Mouse (Mus musculus) CH12.LX (cell line): Measurements from ENCODE around the gene Snhg11. TPM values are rescaled to one million over a fixed set of nuclear protein-coding genes. Genes with fewer than 3 reads are reported as not detected.

Experiments
- DNase-seq: peaks from one replicate; pipeline ENCODE4 v3.0.0-alpha.2; 2013; ENCODE audit errors: extremely low read depth
- H3K27ac ChIP-seq: 2 replicates; pipeline ENCODE4 v1.5.1; 2012; ENCODE audit warnings: low read depth, mild to moderate bottlenecking, control low read depth, moderate library complexity; ENCODE audit not compliant: insufficient read depth
- H3K27me3 ChIP-seq: replicated peaks from 2 replicates; pipeline ENCODE3; 2012; ENCODE audit warnings: inconsistent platforms
- H3K36me3 ChIP-seq, 2 experiments: replicated peaks in 1 of 2; 2 replicates each; pipeline versions ENCODE3 to v1.6.1; 2012; ENCODE audit warnings: inconsistent platforms in 1 of 2, low read length in 1 of 2, mild to moderate bottlenecking in 1 of 2, mixed read lengths in 1 of 2, moderate library complexity in 1 of 2; ENCODE audit not compliant: control insufficient read depth in 1 of 2, insufficient read depth in 1 of 2
- H3K4me1 ChIP-seq, 2 experiments: 2 replicates each; pipeline ENCODE4 v1.6.1; 2012; ENCODE audit warnings: inconsistent platforms in 1 of 2, moderate library complexity in 1 of 2; ENCODE audit not compliant: insufficient read depth in 2 of 2, control insufficient read depth in 1 of 2
- H3K4me2 ChIP-seq: 2 replicates; pipeline ENCODE4 v1.6.1; 2012; ENCODE audit warnings: low read depth, mild to moderate bottlenecking, control low read depth; ENCODE audit not compliant: poor library complexity, insufficient read depth, severe bottlenecking
- H3K4me3 ChIP-seq, 3 experiments: fragments of 150-350 bp in 1 of 3; sonication (generic) in 1 of 3; replicated peaks in 1 of 3; 2 replicates each; pipeline versions ENCODE3 to v1.5.1; 2011 to 2012; ENCODE audit warnings: low read depth in 2 of 3, low read length in 2 of 3, mild to moderate bottlenecking in 2 of 3, moderate library complexity in 2 of 3, control low read depth in 1 of 3, improper control_type of control experiment in 1 of 3, inconsistent platforms in 1 of 3, mixed read lengths in 1 of 3; ENCODE audit not compliant: poor library complexity in 1 of 3
- H3K79me2 ChIP-seq: replicated peaks from 2 replicates; pipeline ENCODE4 v1.6.1; 2012; ENCODE audit warnings: mild to moderate bottlenecking, moderate library complexity; ENCODE audit not compliant: control insufficient read depth, poor library complexity, insufficient read depth, severe bottlenecking; ENCODE audit errors: extremely low read depth
- H3K9ac ChIP-seq: 2 replicates; pipeline ENCODE4 v1.6.1; 2012; ENCODE audit warnings: low read depth, mild to moderate bottlenecking, control low read depth, moderate library complexity; ENCODE audit not compliant: insufficient read depth
- H3K9me3 ChIP-seq: replicated peaks from 2 replicates; pipeline ENCODE3; 2012; ENCODE audit warnings: low read length, inconsistent platforms, mixed read lengths
- CHD2 ChIP-seq: IDR thresholded peaks from 2 replicates; pipeline ENCODE4 v1.6.1; 2011; ENCODE audit warnings: low read length, improper control_type of control experiment
- CTCF ChIP-seq, 2 experiments: IDR thresholded peaks in 1 of 2; conservative IDR thresholded peaks in 1 of 2; 2 replicates each; pipeline ENCODE4 v1.5.1; 2011 to 2012; ENCODE audit warnings: low read depth in 2 of 2, low read length in 2 of 2, improper control_type of control experiment in 1 of 2, inconsistent platforms in 1 of 2, mild to moderate bottlenecking in 1 of 2, moderate library complexity in 1 of 2
- E2F4 ChIP-seq: IDR thresholded peaks from 2 replicates; pipeline ENCODE4 v1.6.1; 2011; ENCODE audit warnings: low read depth, low read length, improper control_type of control experiment; ENCODE audit not compliant: insufficient replicate concordance
- ELF1 ChIP-seq: IDR thresholded peaks from 2 replicates; pipeline ENCODE4 v1.6.1; 2014; ENCODE audit warnings: low read depth, mild to moderate bottlenecking, inconsistent platforms, low read length, improper control_type of control experiment
- ETS1 ChIP-seq: conservative IDR thresholded peaks from 2 replicates; pipeline ENCODE4 v1.6.1; 2012; ENCODE audit warnings: low read depth, mild to moderate bottlenecking, inconsistent platforms, low read length, improper control_type of control experiment, moderate library complexity
- HCFC1 ChIP-seq: IDR thresholded peaks from 2 replicates; pipeline ENCODE4 v1.6.1; 2012; ENCODE audit warnings: low read depth, mild to moderate bottlenecking, inconsistent platforms, low read length, improper control_type of control experiment
- IRF4 ChIP-seq: IDR thresholded peaks from 2 replicates; pipeline ENCODE4 v1.6.1; 2014; ENCODE audit warnings: low read depth, mild to moderate bottlenecking, inconsistent platforms, low read length, improper control_type of control experiment
- MAFK ChIP-seq: IDR thresholded peaks from 2 replicates; pipeline ENCODE4 v1.6.1; 2011; ENCODE audit warnings: low read length, improper control_type of control experiment; ENCODE audit not compliant: insufficient replicate concordance
- MAX ChIP-seq: IDR thresholded peaks from 2 replicates; pipeline ENCODE4 v1.6.1; 2011; ENCODE audit warnings: low read length, improper control_type of control experiment
- NELFE ChIP-seq: IDR thresholded peaks from 2 replicates; pipeline ENCODE4 v1.6.1; 2011; ENCODE audit warnings: low read depth, low read length, improper control_type of control experiment
- PAX5 ChIP-seq: IDR thresholded peaks from 2 replicates; pipeline ENCODE4 v1.6.1; 2012; ENCODE audit warnings: low read length, inconsistent platforms, mixed read lengths
- POLR2A ChIP-seq: IDR thresholded peaks from 2 replicates; pipeline ENCODE4 v1.6.1; 2011; ENCODE audit warnings: low read depth, mild to moderate bottlenecking, improper control_type of control experiment, low read length
- RCOR1 ChIP-seq: conservative IDR thresholded peaks from 2 replicates; pipeline ENCODE4 v1.6.1; 2012; ENCODE audit warnings: low read depth, mild to moderate bottlenecking, inconsistent platforms, low read length, improper control_type of control experiment
- SMC3 ChIP-seq: IDR thresholded peaks from 2 replicates; pipeline ENCODE4 v1.6.1; 2011; ENCODE audit warnings: low read depth, low read length, improper control_type of control experiment
- TCF12 ChIP-seq: IDR thresholded peaks from 2 replicates; pipeline ENCODE4 v1.6.1; 2014; ENCODE audit warnings: low read depth, mild to moderate bottlenecking, inconsistent platforms, low read length, improper control_type of control experiment
- UBTF ChIP-seq: IDR thresholded peaks from 2 replicates; pipeline ENCODE4 v1.6.1; 2012; ENCODE audit warnings: low read depth, mild to moderate bottlenecking, inconsistent platforms, low read length, improper control_type of control experiment, moderate library complexity
- USF1 ChIP-seq: IDR thresholded peaks from 2 replicates; pipeline ENCODE4 v1.6.1; 2014; ENCODE audit warnings: low read depth, mild to moderate bottlenecking, inconsistent platforms, low read length, improper control_type of control experiment
- USF2 ChIP-seq: conservative IDR thresholded peaks from 2 replicates; pipeline ENCODE4 v1.6.1; 2011; ENCODE audit warnings: low read depth, low read length, improper control_type of control experiment
- ZMIZ1 ChIP-seq: IDR thresholded peaks from 2 replicates; pipeline ENCODE4 v1.6.1; 2012; ENCODE audit warnings: low read depth, mild to moderate bottlenecking, inconsistent platforms, low read length, improper control_type of control experiment
- ZNF384 ChIP-seq: IDR thresholded peaks from 2 replicates; pipeline ENCODE4 v1.6.1; 2012; ENCODE audit warnings: low read depth, low read length, improper control_type of control experiment, inconsistent platforms
- dilution Hi-C: fragments of 300-500 bp; cut with MboI; formaldehyde crosslinking; loops from 2 replicates; pipeline ENCODE4 v1.14.3; 2020; ENCODE audit warnings: low sequenced_read_pairs; ENCODE audit not compliant: extremely low pct_unique_long_range_greater_than_20kb, extremely low pct_ligation_motif_present
- in situ Hi-C: fragments of 300-500 bp; cut with MboI; formaldehyde crosslinking; loops from 3 replicates; pipeline ENCODE4 v1.14.3; 2019; ENCODE audit warnings: low sequenced_read_pairs, low pct_ligation_motif_present, low pct_unique_long_range_greater_than_20kb, mixed read lengths
- polyA plus RNA-seq: library from polyadenylated mRNA; unstranded; fragments of >175 nt; gene quantifications from 2 replicates; pipeline ENCODE4 v1.2.1, GENCODE M21; 2012; ENCODE audit warnings: low read depth; ENCODE audit not compliant: insufficient read length
- total RNA-seq, 2 experiments: library from RNA; depleted of rRNA; stranded (reverse); fragments of 300-350 nt in 1 of 2; fragments of >200 nt in 1 of 2; gene quantifications; 2 replicates each; pipeline ENCODE4 v1.2.3; 2012 to 2014

Gene Snhg11
- total and polyA plus RNA-seq, 3 experiments, result 0.04 to 0.13 TPM; not detected in 1

DNA sequence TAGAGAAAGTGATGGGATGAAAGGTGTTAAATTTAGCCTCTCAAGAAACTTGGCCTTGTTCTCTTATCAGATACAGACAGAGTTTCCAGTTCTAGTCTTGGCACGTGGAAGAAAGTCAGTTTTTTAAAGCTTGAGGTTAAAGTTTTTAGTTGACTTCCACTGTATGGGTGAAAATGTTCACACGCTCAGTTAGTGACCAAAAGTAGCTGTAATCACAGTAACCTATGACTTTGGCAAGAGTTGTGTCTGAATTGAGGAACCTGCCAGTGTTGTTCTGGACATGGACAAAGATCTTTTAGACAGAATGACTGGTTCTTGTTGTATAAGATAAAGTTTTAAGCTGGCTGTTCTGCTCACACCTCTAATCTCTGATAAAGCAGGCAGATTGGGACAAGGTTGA is 37.8 kb downstream of the Snhg11 start:
- H3K27me3 ChIP-seq, result no peaks in the 10 kb centered on the region
- peaks cover 9 to 28% of the 10 kb centered on the region in 2 experiments for H3K4me1 ChIP-seq
- H3K4me2 ChIP-seq, result no peak overlapping the region
- DNase-seq, result no peak
- H3K4me3 ChIP-seq, result no peak overlapping the region
- TF ChIP-seq USF1 (no peak), ETS1 (no peak)
- no peak overlapping the region for H3K9ac ChIP-seq
- in situ Hi-C loops, result no loop called here
- peaks cover 19% of the 10 kb centered on the region for H3K79me2 ChIP-seq
- dilution Hi-C loops, result no loop called here
- no peaks in the 10 kb centered on the region for H3K36me3 ChIP-seq
- no peaks in the 10 kb centered on the region for H3K9me3 ChIP-seq
- no peak overlapping the region for H3K27ac ChIP-seq

- DNase-seq, result no peak
- Histone ChIP-seq H3K4me3 (no peak overlapping the region), H3K36me3 (peaks cover 2 to 5% of the 10 kb centered on the region in 2 experiments), H3K27ac (no peak overlapping the region), H3K79me2 (peaks cover 14% of the 10 kb centered on the region), H3K4me1 (peaks cover 3 to 16% of the 10 kb centered on the region in 2 experiments; a peak in 3 of 4 replicates), H3K4me2 (no peak overlapping the region), H3K9ac (no peak overlapping the region), H3K9me3 (no peaks in the 10 kb centered on the region), H3K27me3 (no peaks in the 10 kb centered on the region)
- in situ Hi-C loops, result no loop called here
- dilution Hi-C loops, result no loop called here
- no peak for TF ChIP-seq UBTF
- no peak for TF ChIP-seq ELF1
- TF ChIP-seq NELFE, result no peak
- TF ChIP-seq POLR2A, result no peak
- TF ChIP-seq E2F4, result no peak
- TF ChIP-seq USF2, result no peak
- TF ChIP-seq PAX5, result no peak
- no peak for TF ChIP-seq USF1
- TF ChIP-seq IRF4, result no peak
- TF ChIP-seq CHD2, result no peak
- no peak for TF ChIP-seq SMC3
- TF ChIP-seq ZNF384, result no peak
- no peak for TF ChIP-seq MAFK
- no peak for TF ChIP-seq RCOR1
- TF ChIP-seq TCF12, result no peak
- TF ChIP-seq CTCF (conservative IDR thresholded peaks at IDR 0.05 in 1 of 2, IDR thresholded peaks at IDR 0.05 in 1 of 2; ENCODE audit: low read depth in 2 of 2, low read length in 2 of 2), result no peak
- no peak for TF ChIP-seq MAX
- no peak for TF ChIP-seq ZMIZ1
- TF ChIP-seq HCFC1, result no peak
Observed at GRCm38 (mm10) chr2:158415826-158416225, 40.4 kb downstream of the Snhg11 start.
